Mouse (Mus musculus) liver, postnatal 0 days (tissue): ENCODE measurements around the gene Rsc1a1.

Source experiments
- CTCF ChIP-seq: sonication (generic); IDR thresholded peaks from 2 replicates; pipeline ENCODE4 v1.5.1; 2016; ENCODE audit warnings: antibody characterized with exemption, low read depth
- EP300 ChIP-seq: IDR thresholded peaks from 2 replicates; pipeline ENCODE4 v1.6.1; 2016; ENCODE audit warnings: antibody characterized with exemption, low read depth, mild to moderate bottlenecking

DNA sequence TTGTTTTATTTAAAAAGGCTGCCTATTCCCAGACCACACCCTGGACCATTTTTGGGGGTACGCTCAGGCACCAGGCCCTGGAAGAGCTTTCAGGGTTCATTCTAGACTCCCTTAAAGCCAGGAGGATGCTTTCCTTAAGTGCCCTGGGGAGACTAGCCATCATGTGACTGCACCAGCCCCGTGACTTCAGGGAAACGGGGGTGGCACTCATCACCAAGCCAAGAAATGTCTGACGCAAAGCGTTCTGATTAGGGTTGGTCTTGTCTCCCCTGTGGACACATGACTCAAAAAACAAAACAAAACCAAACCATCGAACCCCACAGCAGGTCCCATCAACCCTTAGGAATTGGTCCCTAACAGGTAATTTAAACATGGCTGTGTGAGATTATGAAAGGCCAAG is 34.1 kb downstream of the Rsc1a1 start:
- TF ChIP-seq CTCF (no peak), EP300 (no peak)
